Mouse (Mus musculus): ENCODE results near the gene BC030499. TPM values are rescaled to one million over a fixed set of nuclear protein-coding genes. Genes with fewer than 3 reads are reported as not detected.

Gene BC030499
- total RNA-seq, 2 experiments from 2014 or later: 1.2 to 1.4 TPM

Other genes starting within 250 kb of the BC030499 start
- gene Eral1, start 210.5 kb upstream of the BC030499 start, total RNA-seq (2021): 10 to 100 TPM; 23.7 to 24.0 TPM
- gene Fam222b, start 196.2 kb upstream of the BC030499 start, total RNA-seq (2021): 10 to 100 TPM; 17.1 to 17.5 TPM
- 10 to 100 TPM; 25.8 to 27.5 TPM for gene Traf4, start 125.3 kb upstream of the BC030499 start, total RNA-seq (2021)
- gene Nek8, start 114.2 kb upstream of the BC030499 start, total RNA-seq (2021): 1 to 10 TPM; 7.7 to 8.6 TPM
- gene Tlcd1, start 114.1 kb upstream of the BC030499 start, total RNA-seq (2021): 1 to 10 TPM; 8.4 to 9.8 TPM
- 1,000 to 10,000 TPM; 1,082 to 1,148 TPM for gene Rpl23a, start 107.3 kb upstream of the BC030499 start, total RNA-seq (2021)
- 10 to 100 TPM; 25.2 to 28.0 TPM for gene Rab34, start 102.4 kb upstream of the BC030499 start, total RNA-seq (2021)
- gene Proca1, start 97.4 kb upstream of the BC030499 start, total RNA-seq (2021): 1 to 10 TPM in 1 of 2 experiments, under 1 TPM in 1; 0.81 to 1.4 TPM
- 10 to 100 TPM; 41.2 to 43.9 TPM for gene Sdf2, start 45.1 kb upstream of the BC030499 start, total RNA-seq (2021)
- 10 to 100 TPM; 35.7 to 37.2 TPM for gene Supt6, start 44.9 kb upstream of the BC030499 start, total RNA-seq (2021)
- 100 to 1,000 TPM; 178 to 185 TPM for gene 2610507B11Rik, start 29.1 kb upstream of the BC030499 start, total RNA-seq (2021)
- gene Spag5, start 10.7 kb downstream of the BC030499 start, total RNA-seq (2021): 10 to 100 TPM; 32.6 to 33.2 TPM
- 1 to 10 TPM; 3.3 to 3.6 TPM for gene Aldoc, start 32.1 kb downstream of the BC030499 start, total RNA-seq (2021)
- gene Pigs, start 37.6 kb downstream of the BC030499 start, total RNA-seq (2021): 10 to 100 TPM; 27.0 to 27.2 TPM
- 10 to 100 TPM; 13.5 to 14.6 TPM for gene Unc119, start 52.6 kb downstream of the BC030499 start, total RNA-seq (2021)
- not detected for gene Foxn1, start 95.7 kb downstream of the BC030499 start, total RNA-seq (2021)
- not detected for gene Slc13a2, start 131.4 kb downstream of the BC030499 start, total RNA-seq (2021)
- 1 to 10 TPM; 2.3 to 3.5 TPM for gene Slc46a1, start 174.9 kb downstream of the BC030499 start, total RNA-seq (2021)
- gene Sarm1, start 206.9 kb downstream of the BC030499 start, total RNA-seq (2021): under 1 TPM; 0.12 to 0.27 TPM
- 1 to 10 TPM; 4.8 to 8.6 TPM for gene Vtn, start 208.2 kb downstream of the BC030499 start, total RNA-seq (2021)
- not detected for gene Sebox, start 212.6 kb downstream of the BC030499 start, total RNA-seq (2021)
- gene Tmem199, start 221.3 kb downstream of the BC030499 start, total RNA-seq (2021): 10 to 100 TPM; 18.3 to 19.6 TPM
- gene Poldip2, start 221.4 kb downstream of the BC030499 start, total RNA-seq (2021): 100 to 1,000 TPM; 148 to 152 TPM
- 10 to 100 TPM; 69.6 to 71.6 TPM for gene Tnfaip1, start 245.5 kb downstream of the BC030499 start, total RNA-seq (2021)
- 10 to 100 TPM; 56.3 to 58.9 TPM for gene Ift20, start 245.5 kb downstream of the BC030499 start, total RNA-seq (2021)

Measured in heart, postnatal 4 days (tissue).